Mouse (Mus musculus): ENCODE data around the gene Zbtb3.

DNA sequence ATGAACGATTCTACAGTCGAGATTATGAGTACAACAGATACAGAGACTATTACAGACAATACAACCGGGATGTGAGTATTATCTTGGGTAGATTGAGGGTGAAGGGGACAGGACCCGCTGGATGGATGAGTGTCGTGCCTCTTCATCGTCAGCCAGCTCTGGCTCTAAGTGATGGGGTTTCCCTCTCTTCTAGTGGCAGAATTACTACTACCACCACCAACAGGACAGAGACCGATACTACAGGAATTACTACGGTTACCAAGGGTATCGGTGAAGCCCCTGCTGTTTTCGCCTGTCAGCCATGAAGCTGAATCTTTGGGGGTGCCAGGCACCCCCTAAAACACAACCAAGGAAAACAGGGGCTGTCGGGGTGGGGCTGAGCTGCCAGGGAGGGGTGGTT is 28.9 kb downstream of the Zbtb3 start:
- no peak for TF ChIP-seq CTCF (IDR thresholded peaks at IDR 0.05; ENCODE audit: control insufficient read depth, insufficient read depth, low read length)
- no peak for TF ChIP-seq POLR2A (IDR thresholded peaks at IDR 0.05; ENCODE audit: borderline replicate concordance, control insufficient read depth, low read depth, low read length)

Data from bone marrow, adult 2 months (tissue).